Mouse (Mus musculus) brain, embryonic 18.5 days (tissue): ENCODE measurements at regions not wholly inside any gene's neighbourhood (a gene's known extent, or its start where the extent isn't known, plus 50 kb on each side); places are given as distances from the start of the nearest gene placed in this dataset.

Experiments
- DNase-seq: peaks from one replicate; pipeline ENCODE4 v3.0.0-alpha.2; 2012; ENCODE audit warnings: low read depth, low spot score

- DNase-seq, result no peak
Observed at GRCm38 (mm10) chr7:70003200-70003986, 363.1 kb downstream of the Nr2f2 start.

DNA sequence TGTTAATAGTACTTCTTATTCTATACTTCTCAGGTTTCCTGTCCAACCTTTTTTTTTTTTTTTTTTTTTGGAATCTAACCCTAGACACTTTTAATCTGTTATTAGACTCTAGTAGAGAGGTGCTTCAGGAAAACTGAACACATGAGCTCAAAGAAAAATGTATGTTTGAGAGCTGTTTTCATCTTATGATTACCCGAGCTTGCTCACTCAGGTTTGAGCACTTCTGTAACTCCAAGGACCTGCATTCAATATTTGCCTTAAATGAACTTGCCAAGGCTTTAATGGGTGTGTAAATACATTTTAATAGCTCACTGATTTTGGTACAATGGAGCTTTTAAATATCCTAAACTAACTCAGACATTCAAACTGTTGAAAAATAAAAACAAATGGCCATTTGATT lies 367.8 kb downstream of the Nr2f2 start:
- DNase-seq, result no peak

DNA sequence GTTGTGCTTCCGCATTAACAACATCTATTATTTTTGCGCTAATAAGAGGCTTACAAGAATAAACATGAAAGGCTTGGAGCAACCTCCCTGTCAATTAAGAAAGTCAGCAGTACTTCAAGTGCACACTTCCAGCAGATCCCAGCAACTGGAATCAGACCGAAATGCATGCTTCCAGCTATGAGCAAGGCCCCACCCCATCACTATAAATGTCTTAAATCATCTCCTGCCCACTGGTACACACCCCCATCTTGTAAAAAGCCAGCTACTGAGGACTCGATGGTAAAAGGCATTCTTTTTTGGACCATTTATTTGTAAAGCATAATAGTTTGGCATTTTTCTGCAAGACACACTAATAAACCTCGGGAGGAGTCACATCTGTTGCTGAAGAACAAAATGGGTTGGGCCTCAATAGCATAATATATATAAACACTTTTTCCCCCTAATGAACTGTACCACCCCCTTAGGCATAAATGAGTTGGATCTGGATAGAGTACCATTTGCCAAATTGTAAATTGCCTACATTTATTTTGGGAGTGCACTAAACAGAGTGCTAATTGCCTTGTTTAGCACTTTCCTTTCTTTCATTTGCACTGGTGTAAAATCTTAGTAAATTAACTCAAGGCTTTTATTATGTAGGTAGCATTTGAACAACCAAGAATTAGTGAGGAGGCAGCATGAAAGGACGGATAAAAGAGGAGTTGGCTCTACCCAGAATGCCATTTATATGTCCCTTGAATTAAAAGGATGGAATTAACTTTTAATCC lies 371.8 kb downstream of the Nr2f2 start:
- DNase-seq, result no peak

- no peak for DNase-seq
Observed at GRCm38 (mm10) chr7:69992383-69993327, 373.9 kb downstream of the Nr2f2 start.

- no peak for DNase-seq
Observed at GRCm38 (mm10) chr7:69991982-69992381, 374.6 kb downstream of the Nr2f2 start.

DNA sequence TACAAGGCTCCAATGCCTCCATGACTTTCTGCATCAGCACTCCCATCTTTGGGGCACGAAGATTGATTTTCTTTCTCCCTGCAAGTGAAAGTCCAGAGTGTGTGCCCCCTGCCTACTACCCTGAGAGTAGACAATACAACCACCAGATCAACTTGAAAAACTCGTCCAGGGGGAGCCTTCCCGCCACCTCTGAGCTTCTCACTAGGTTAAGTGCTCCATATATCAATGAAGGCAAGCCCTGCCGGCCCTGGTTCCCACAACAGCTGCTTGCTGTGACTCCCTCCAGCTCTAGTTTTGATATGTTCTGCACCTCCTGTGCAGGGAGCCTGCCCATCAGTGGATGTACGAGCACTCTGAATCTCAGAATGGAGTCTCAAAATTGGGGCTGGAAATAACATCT lies 377.8 kb downstream of the Nr2f2 start:
- no peak for DNase-seq

GRCm38 (mm10) chr7:69981301-69981700 lies 385.2 kb downstream of the Nr2f2 start:
- DNase-seq, result no peak

GRCm38 (mm10) chr7:69976369-69976768 lies 390.2 kb downstream of the Nr2f2 start:
- DNase-seq, result no peak

- DNase-seq, result no peak
Observed at GRCm38 (mm10) chr7:69964002-69964401, 402.5 kb downstream of the Nr2f2 start.

GRCm38 (mm10) chr7:69950221-69950670 lies 416.3 kb downstream of the Nr2f2 start:
- no peak for DNase-seq

DNA sequence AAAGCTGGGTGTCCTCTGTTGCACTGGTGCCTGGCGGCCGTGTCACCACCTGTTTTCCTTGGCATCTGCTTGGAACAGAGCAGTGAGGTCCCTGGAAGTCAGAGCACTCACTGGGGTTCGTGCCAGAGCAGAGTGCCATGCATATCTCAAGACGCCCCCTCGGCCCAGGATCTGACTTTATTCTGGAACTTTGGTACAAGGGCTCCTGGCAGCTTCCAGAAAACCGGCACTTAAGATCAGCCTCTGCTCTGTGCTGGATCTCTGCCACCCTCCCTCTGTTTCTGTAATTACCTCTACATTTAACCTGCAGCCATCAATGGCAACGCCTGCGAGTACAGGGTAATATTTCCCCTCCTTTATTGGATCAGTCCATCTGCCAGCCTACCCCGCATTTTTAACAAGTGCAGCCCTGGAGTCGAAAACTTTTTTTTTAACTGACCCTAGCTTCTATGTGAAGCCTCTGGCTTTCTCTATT lies 416.9 kb downstream of the Nr2f2 start:
- no peak for DNase-seq

DNA sequence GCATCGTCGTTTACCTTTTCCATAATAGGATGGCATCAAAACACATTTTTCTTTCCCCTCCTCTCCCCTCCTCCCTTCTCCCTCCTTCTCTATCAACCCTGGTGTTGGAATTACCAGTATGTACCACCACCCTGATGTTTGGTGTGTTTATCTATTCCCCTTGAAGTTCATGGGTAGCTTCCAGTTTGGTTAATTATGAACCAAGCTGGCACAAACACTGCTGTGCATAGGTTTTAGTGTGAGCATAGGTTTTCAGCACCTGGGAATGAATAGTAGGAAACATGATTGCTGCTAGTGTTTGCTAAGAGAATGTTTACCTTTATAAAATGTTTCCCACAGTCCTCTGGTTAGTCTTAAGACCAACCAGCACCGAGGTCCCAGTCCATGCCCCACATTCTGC lies 420.1 kb downstream of the Nr2f2 start:
- DNase-seq, result no peak

DNA sequence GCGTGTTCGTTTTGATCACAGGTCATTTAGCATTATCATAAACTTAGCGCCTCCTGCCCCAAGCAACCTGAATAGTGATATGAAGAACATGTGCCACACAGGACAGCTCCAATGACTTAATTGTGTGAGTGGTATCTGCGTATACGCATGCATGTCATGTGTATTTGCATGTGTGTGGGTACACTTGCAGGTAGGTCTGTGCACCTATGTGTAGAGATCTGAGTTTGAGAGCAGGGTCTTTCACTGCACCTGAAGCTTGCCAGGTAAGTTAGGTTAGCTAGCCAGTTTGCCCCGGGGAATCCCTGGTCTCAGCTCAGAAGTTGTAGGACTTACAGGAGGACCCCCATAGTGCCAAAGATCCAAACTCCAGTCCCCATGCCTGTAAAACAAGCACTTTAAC lies 424.7 kb downstream of the Nr2f2 start:
- DNase-seq, result no peak

DNA sequence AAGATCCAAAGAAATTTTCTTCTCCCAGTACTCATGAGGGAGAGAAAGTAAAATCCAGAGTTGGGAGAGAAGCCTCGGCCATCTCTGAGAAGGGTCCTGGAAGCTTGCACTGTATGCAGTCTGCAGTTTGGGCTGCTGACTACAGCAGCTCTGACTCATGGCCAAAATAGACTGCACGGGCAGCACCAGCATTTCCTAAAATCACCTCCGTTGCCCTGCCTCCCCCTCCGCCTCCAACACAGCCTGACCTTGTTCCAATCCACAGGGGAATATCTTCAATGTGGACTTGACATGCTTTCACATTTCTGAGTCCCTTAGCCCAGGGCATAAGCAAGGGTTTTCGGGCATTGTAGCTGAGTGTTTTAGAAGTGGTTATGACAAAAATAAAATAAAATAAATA lies 441.3 kb downstream of the Nr2f2 start:
- no peak for DNase-seq

- DNase-seq, result no peak
Observed at GRCm38 (mm10) chr7:69924551-69924950, 442.0 kb downstream of the Nr2f2 start.

GRCm38 (mm10) chr7:69911760-69912159 lies 454.8 kb downstream of the Nr2f2 start:
- DNase-seq, result no peak

- DNase-seq, result peak; percentile 26
Observed at GRCm38 (mm10) chr7:69890503-69891061, 476.0 kb downstream of the Nr2f2 start.

DNA sequence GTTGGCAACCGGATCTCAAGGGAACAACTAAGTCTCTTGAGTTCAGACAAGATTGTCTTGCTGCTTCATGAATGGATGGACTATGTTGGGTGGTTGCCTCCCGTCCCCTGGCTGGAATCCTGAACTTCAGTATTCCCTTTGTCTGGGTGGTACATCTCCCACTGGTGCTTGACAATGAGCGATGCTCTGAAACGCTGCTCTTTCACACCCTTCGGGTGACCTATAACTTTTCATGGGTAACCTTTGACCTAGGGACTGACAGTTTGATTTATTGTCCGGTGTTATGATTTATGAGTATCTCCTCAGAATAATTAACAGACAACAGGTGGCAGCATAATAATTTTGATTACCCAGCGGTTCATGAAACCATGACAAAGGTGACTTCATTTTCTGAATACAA lies 478.3 kb downstream of the Nr2f2 start:
- DNase-seq, result no peak

- DNase-seq, result no peak
Observed at GRCm38 (mm10) chr7:69877031-69877430, 489.5 kb downstream of the Nr2f2 start.

DNA sequence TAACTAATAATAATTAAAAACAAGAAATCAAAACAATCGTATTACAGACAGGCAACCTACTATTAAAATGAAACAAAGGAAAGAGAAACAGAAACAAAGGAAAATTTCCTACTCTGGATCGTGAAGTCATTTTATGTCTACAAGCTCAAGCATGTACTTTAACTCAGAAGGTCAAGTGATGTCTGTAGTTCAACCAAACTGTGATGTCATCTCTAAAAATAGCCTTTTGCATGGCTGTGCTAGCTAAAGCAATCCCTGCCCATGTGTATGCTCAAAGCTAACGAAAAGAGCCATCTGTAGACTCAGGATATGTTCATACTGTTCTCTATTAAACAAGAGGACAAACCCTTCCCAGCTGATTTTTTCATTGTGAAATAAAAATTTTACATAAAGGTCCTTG lies 500.7 kb downstream of the Nr2f2 start:
- DNase-seq, result no peak

DNA sequence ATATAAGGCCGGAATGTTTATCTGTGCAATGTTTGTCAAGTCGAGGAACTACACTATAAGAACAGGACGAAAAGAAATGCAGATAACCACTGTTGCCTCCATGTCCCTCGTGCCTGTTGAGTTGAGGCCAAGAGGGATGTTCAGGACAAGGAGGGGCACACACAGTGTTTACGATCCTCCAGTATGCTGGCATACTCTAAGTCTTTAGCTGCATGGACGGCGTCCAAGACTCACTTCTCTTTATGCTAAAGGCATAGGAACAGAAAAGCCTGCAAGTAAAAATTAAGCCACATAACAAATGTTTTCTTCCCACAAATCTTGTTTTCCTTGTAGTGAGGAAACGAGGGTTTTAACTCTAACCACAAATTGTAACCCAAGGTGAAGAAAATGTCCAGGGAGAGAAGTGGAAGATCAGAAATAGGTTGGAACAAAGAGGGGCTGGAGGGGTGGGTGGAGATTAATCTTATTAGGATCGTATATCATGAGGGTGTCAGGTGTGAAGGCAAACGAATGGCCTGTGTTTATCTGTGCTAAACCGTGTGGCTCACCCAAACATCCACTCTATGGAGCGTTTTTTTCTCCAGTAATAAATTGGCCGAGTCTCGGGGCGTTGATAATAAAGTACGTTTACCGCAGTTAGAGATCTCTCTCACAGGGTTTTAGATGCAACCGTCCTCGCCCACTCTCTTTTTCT lies 521.8 kb downstream of the Nr2f2 start:
- DNase-seq, result no peak
